Mouse (Mus musculus): Measurements from ENCODE around the gene Tmtc2.

GRCm38 (mm10) chr10:105417845-105418383 lies 156.3 kb downstream of the Tmtc2 start:
- TF ChIP-seq CTCF (IDR thresholded peaks at IDR 0.05) (no peak), EP300 (IDR thresholded peaks at IDR 0.05) (no peak)

Data from lung, postnatal 0 days (tissue).